Mouse (Mus musculus): ENCODE results near the gene Vps53. TPM values are rescaled to one million over a fixed set of nuclear protein-coding genes. Genes with fewer than 3 reads are reported as not detected.

Gene Vps53
- polyA plus RNA-seq, 1 experiment from 2014 or later: 48.3 TPM

DNA sequence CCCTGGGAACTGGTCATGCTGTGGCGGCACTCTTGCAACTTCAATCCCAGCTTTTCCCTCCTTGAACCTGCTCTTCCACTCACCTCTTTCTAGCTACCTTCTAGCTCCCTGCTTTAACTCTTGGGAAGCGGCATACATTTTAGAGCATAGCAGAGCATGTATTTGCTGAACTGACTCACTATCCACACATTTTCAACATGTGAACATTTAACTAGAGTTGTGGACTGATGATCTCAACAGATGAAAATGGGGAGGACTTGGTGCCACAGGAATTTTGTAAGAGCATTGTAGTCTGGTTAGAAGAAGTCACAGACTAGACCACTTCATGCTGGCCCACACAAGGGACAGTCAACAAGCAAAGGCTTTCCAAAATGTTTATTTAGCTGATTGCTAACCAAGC, 21.1 kb downstream of the Vps53 start:
- Histone ChIP-seq H3K27ac (no peak overlapping the region), H3K4me1 (replicated peaks) (no peaks in the 10 kb centered on the region), H3K36me3 (peaks cover 63% of the 10 kb centered on the region), H3K9me3 (no peaks in the 10 kb centered on the region), H3K4me3 (no peak overlapping the region), H3K27me3 (ENCODE audit: insufficient read depth, poor library complexity, severe bottlenecking) (no peaks in the 10 kb centered on the region)
- DNase-seq (ENCODE audit: low spot score): no peak
- 93% methylated on average over 2 of the region's 2 CpGs for WGBS

DNA sequence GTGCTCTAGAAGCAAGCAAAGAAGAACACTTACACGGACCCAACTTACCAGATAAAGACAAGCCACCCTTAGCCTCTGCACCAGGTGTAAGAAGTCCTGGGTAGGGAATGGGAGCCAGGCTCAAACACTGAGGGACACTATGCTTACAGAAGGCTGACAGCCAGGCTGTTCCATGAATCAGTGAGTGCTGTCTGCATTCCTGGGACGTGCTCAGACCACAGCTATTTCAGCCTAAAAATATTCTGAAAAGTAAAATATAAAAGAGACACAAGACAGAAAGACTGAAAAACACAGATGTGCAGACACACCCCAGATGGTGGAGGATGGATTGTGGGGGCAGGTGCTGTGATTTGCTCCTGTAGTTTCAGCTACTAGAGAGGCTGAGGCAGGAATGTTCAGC, 24.6 kb downstream of the Vps53 start:
- no peaks in the 10 kb centered on the region for H3K27me3 ChIP-seq (ENCODE audit: insufficient read depth, poor library complexity, severe bottlenecking)
- H3K4me3 ChIP-seq: no peak overlapping the region
- no peak for DNase-seq (ENCODE audit: low spot score)
- H3K36me3 ChIP-seq: peaks cover 35% of the 10 kb centered on the region
- H3K4me1 ChIP-seq (replicated peaks): no peaks in the 10 kb centered on the region
- WGBS: 93% methylated on average over 2 of the region's 2 CpGs
- no peaks in the 10 kb centered on the region for H3K9me3 ChIP-seq
- H3K27ac ChIP-seq: no peak overlapping the region

DNA sequence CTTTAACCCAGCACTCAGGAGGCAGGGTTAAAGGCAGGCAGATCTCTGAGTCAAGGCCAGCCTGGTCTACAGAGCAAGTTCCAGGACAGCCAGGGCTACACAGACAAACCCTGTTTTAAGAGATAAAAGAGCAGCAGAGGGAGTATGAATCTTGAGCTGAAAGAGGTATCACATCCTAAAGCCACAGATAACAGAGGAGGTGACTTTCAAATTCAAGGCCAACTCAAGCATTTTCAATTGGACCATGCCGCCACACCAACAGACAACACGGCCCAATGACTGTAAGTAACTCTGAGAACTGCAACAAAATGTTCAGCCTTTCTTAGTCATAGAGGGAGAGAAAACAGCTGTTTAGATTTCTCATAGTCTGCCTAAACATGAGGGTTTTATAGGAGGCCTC, 25.2 kb downstream of the Vps53 start:
- Histone ChIP-seq H3K27me3 (ENCODE audit: insufficient read depth, poor library complexity, severe bottlenecking) (no peaks in the 10 kb centered on the region), H3K4me3 (no peak overlapping the region), H3K4me1 (replicated peaks) (0 out of 2 replicates have a peak, but pooled peaks cover under 1% of the 10 kb centered on the region), H3K36me3 (peaks cover 29% of the 10 kb centered on the region), H3K9me3 (no peaks in the 10 kb centered on the region), H3K27ac (no peak overlapping the region)
- 95% methylated on average over 2 of the region's 2 CpGs for WGBS
- DNase-seq (ENCODE audit: low spot score): no peak

DNA sequence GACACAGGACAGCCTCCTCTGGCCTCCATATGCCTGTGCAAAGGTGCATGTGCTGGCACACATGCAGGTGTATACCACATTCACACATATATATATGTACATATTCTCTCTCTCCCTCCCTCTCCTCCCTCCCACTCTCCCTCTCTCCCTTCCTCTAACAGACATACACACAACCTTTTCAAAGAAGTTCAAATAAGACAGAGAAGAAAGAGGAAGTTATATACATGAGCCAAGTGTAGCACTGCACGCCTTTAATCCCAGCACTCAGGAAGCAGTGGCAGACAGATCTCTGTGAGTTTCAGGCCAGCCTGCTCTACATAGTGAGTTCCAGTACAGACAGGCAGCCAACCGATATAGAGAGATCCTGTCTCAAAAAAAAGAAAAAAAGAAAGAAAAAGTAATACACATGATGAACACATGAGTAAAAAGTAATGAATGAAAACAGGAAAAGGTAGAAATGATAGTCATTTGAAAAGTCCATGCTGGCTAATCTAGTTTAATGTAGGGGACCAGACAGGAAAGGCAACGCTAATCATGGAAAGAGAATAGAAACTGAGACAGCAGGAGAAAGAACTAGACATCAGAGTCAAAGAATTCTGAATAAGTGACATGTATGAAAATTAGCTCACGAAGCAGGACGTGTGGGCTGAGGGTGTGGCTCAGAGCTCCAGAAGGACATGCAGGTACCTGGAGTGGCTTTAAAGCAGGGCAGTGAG, 26.1 kb downstream of the Vps53 start:
- Histone ChIP-seq H3K36me3 (peaks cover 24% of the 10 kb centered on the region), H3K4me1 (replicated peaks) (peaks cover 9% of the 10 kb centered on the region; the same call in 1 of the 2 replicates), H3K27ac (no peak overlapping the region), H3K4me3 (no peak overlapping the region), H3K9me3 (no peaks in the 10 kb centered on the region), H3K27me3 (ENCODE audit: insufficient read depth, poor library complexity, severe bottlenecking) (no peaks in the 10 kb centered on the region)
- no peak for DNase-seq (ENCODE audit: low spot score)
- 91% methylated on average over 5 of the region's 5 CpGs for WGBS

DNA sequence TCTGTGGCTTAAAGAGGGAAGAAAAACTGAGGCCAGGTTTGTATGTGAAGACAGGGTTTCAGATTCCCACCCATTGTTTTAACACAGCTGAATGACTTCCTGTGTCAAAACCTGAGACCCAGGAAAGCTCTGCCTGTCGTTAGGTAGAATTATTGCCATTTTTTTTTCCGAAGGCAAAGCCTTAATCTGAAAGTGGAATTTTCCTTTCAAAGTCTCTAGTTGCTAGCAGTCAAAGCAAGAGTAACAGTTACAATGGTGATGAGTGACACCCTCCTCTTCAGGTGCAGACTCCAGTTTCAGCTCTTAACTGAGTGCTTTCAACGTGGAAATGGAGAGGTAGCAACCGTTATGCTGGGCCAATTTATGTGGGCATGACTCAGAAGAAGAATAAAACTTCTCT, 28.5 kb downstream of the Vps53 start:
- Histone ChIP-seq H3K9me3 (no peaks in the 10 kb centered on the region), H3K4me1 (replicated peaks) (peaks cover 13% of the 10 kb centered on the region), H3K27me3 (ENCODE audit: insufficient read depth, poor library complexity, severe bottlenecking) (no peaks in the 10 kb centered on the region), H3K36me3 (peaks cover 12% of the 10 kb centered on the region), H3K27ac (no peak overlapping the region), H3K4me3 (no peak overlapping the region)
- 76% methylated on average over 4 of the region's 4 CpGs for WGBS
- DNase-seq (ENCODE audit: low spot score): no peak

DNA sequence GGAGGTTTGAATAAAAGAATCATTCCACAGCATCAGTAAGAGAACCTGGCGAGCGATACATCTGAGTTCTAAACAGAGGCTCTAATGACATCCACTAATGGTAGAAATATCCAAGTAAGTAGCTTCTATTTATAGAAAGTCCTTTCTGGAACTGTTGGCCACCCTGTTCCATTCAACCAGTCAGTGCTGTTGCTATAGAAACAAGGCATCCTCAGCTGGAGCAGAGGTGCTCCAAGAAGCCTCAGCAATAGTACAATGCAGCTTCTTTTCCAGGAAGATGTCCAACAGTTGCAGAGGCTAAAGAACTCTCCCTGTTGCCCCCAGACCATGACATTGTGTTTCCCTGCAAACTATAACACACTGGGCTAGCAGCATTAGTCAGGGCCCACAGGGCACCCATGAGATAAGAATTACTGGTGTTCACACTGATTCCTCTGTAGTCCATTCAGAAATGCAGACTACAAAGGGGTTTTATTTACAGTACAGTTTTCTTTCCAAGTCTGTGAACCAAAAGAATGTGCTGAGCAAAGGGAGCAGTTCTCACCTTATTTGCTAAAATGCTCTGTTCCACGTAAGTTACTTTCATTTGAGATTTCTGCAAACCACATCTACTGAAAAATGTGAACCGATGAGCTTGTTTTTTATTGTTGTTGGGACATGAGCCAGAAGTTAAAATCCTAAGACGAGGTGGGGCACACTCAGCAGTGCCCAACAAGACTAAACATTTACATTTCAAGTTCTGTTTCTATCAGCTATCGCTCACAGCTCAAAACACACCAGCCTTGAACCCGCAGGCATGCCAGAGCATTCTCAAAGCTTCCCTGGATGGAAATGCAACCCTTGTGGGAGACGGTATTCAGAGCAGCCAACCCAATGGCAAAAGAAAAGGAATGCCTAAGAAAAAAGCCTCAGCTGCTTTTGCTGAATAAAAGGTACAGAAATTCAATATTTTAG, 31.1 kb downstream of the Vps53 start:
- no peak overlapping the region for H3K4me3 ChIP-seq
- WGBS: 85% methylated on average over 8 of the region's 8 CpGs

DNA sequence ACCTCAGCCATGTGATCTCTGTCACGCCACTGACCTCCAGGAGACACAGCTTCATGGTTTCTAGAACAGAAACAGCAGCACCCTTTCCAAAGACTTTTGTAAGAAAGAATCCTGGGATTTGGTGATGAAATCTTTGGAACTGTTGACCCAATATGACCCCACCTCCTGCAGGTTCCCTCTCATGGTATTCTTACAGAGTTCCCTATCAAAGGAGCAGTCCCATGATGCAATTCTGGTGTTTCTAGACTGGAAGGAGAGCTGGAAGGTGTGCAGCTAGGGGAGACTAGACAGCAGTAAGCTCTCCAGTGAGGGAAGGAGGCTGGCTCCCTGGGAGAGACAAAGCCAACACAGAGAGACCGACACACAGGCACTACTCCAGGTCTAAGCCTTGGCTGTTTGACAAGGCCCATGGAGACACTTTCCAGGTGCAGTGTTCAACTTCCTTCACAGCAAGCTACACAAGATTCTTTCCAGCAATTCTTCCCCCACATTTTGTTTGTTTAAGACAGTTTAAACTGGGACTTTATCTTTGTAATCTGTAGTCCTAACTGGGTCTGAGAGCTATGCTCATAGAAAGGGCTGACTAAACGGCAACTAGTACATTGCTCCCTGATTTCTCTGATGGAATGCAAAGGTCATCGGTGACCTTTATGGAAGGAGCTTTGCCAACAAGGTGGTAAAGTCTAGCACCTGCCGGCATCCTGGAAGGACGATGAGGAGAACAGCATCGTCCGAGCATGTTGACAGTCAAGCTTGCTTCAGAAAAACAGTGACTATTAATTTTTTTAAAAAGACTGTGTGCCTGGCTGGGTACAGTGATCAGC, 33.0 kb downstream of the Vps53 start:
- DNase-seq (ENCODE audit: low spot score): no peak
- H3K4me3 ChIP-seq: no peak overlapping the region
- no peaks in the 10 kb centered on the region for H3K27me3 ChIP-seq (ENCODE audit: insufficient read depth, poor library complexity, severe bottlenecking)
- peaks cover 13% of the 10 kb centered on the region for H3K4me1 ChIP-seq (replicated peaks)
- peaks cover 12% of the 10 kb centered on the region for H3K36me3 ChIP-seq
- no peak overlapping the region for H3K27ac ChIP-seq
- no peaks in the 10 kb centered on the region for H3K9me3 ChIP-seq
- WGBS: 92% methylated on average over 8 of the region's 8 CpGs

More for the DNA sequence above, 31.1 kb downstream of the Vps53 start:
- Histone ChIP-seq H3K9me3 (no peaks in the 10 kb centered on the region), H3K4me1 (replicated peaks) (peaks cover 13% of the 10 kb centered on the region), H3K27ac (no peak overlapping the region), H3K27me3 (ENCODE audit: insufficient read depth, poor library complexity, severe bottlenecking) (no peaks in the 10 kb centered on the region), H3K36me3 (peaks cover 8% of the 10 kb centered on the region)
- no peak for DNase-seq (ENCODE audit: low spot score)

DNA sequence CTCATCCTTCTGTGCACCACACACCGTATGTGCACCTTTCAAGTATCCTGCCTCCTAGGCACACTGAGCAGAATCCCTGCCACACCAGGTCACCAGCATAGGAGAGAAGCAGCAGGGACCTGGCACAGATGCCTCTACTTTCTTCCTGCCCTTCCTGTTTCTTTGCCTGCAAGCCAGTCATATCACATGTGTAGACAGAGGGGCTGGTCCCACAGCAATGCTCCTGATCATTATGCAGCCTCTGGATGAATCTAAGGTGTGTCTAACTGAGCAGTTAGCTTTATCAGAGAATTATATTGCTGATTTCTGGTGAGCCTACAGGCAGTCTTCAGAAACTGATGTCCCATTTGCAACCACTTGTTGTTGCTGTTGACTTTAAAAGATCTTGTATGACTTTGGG, 34.3 kb downstream of the Vps53 start:
- no peaks in the 10 kb centered on the region for H3K9me3 ChIP-seq
- H3K27ac ChIP-seq: no peak overlapping the region
- H3K36me3 ChIP-seq: peaks cover 16% of the 10 kb centered on the region
- no peaks in the 10 kb centered on the region for H3K27me3 ChIP-seq (ENCODE audit: insufficient read depth, poor library complexity, severe bottlenecking)
- WGBS: 93% methylated on average over 1 of the region's 1 CpGs
- H3K4me1 ChIP-seq (replicated peaks): peaks cover 13% of the 10 kb centered on the region
- no peak for DNase-seq (ENCODE audit: low spot score)
- H3K4me3 ChIP-seq: no peak overlapping the region

DNA sequence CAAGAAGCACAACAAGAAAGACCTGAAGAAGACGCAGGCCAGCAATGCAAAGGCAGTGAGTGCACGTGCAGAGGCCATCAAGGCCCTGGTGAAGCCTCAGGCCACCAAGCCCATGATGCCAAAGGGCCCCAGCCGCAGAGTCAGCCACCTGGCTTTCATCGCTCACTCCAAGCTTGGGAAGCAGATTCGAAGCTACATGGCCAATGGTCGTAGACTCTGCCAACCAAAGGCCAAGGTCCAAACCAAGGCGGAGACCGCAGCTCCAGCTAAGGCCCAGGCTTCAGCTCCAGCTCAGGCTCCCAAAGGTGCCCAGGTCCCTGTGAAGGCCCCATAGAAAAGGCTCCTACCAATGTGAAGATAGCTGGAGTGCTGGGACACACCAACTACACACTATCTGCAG, 35.1 kb downstream of the Vps53 start:
- H3K27ac ChIP-seq: no peak overlapping the region
- no peaks in the 10 kb centered on the region for H3K27me3 ChIP-seq (ENCODE audit: insufficient read depth, poor library complexity, severe bottlenecking)
- H3K9me3 ChIP-seq: no peaks in the 10 kb centered on the region
- H3K4me1 ChIP-seq (replicated peaks): peaks cover 13% of the 10 kb centered on the region
- H3K36me3 ChIP-seq: peaks cover 16% of the 10 kb centered on the region
- H3K4me3 ChIP-seq: no peak overlapping the region
- DNase-seq (ENCODE audit: low spot score): no peak
- 93% methylated on average over 8 of the region's 8 CpGs for WGBS

DNA sequence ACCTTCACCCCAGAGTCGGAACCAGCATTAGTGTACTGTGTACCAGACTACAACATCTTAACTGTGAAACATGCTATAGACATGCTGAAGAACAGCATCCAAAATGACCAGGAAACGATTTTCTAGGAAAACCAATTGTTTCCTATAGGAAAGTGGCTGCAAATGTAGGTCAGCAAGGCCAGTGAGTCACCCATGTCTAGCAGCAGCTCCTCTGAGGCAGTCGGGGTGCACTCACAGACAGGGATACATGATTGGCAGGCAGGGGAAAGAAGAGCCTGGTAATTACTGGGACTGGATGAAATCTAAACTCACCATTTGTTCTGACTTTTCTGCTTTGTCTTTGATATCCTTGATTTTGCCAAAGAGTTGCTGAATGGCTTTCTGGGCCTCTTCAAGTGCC, 41.5 kb downstream of the Vps53 start:
- H3K9me3 ChIP-seq: no peaks in the 10 kb centered on the region
- no peaks in the 10 kb centered on the region for H3K4me1 ChIP-seq (replicated peaks)
- DNase-seq (ENCODE audit: low spot score): no peak
- H3K27ac ChIP-seq: no peak overlapping the region
- peaks cover 52% of the 10 kb centered on the region for H3K36me3 ChIP-seq
- H3K27me3 ChIP-seq (ENCODE audit: insufficient read depth, poor library complexity, severe bottlenecking): no peaks in the 10 kb centered on the region
- WGBS: 89% methylated on average over 3 of the region's 3 CpGs
- H3K4me3 ChIP-seq: no peak overlapping the region

DNA sequence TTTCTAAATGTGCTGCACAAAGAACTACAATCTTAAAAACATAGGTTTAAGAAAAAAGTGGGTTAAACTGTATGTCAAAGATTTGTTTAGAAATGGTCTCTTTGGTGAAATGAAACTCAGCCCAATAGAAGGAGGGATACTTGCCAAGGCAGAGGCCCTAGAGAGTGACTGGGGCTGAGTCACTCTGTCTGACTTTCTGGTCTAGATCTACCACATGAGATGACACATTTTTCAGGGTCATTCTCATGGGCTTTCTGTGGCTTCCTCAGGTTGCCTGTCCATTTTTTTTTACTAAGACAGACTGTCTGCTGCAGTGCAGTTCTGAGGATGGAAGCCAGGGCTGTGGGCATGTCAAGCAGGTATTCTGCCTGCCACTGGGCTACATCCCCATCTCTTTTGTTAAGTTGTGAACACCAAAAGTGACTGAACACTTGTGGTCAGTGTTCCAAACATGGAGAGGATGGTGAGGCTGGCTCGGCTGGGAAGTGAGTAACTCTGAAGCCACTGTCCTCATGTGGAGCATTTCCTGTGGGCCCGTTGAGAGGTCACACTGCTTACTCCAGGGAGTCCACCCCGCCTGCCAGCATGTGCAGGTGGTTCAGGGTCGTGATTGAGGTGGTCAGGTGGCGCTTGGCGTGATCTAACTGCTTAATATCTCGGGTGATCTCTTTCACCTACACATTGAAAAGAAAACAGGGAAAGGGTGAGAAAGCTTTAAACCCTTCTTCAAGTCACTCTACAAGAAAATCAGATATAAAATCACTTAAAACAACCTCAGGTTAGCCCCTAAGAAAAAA, 43.6 kb downstream of the Vps53 start:
- WGBS: 85% methylated on average over 7 of the region's 7 CpGs
- no peak for DNase-seq (ENCODE audit: low spot score)
- Histone ChIP-seq H3K9me3 (no peaks in the 10 kb centered on the region), H3K27me3 (ENCODE audit: insufficient read depth, poor library complexity, severe bottlenecking) (no peaks in the 10 kb centered on the region), H3K36me3 (peaks cover 57% of the 10 kb centered on the region), H3K27ac (no peak overlapping the region), H3K4me3 (no peak overlapping the region), H3K4me1 (replicated peaks) (no peaks in the 10 kb centered on the region)

DNA sequence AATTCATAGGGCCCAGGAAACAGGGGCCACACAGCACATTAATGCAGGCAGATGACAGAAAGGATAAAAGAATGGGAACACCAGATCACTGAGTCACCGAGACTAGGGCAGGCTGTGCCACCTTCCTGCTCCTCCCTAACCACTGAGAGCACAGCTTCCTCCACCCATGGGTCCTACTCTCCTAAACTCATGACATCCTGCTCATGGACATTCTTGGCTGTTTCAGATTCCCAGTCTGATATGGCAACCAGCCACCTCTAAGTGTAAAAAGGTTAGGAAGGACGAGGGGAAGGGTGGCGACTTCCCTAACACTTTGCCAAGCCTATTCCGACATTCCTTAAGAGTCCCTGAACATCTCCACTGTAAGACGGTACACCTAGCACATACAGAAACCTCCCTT, 48.6 kb downstream of the Vps53 start:
- DNase-seq (ENCODE audit: low spot score): no peak
- no peaks in the 10 kb centered on the region for H3K4me1 ChIP-seq (replicated peaks)
- H3K27me3 ChIP-seq (ENCODE audit: insufficient read depth, poor library complexity, severe bottlenecking): no peaks in the 10 kb centered on the region
- 88% methylated on average over 5 of the region's 5 CpGs for WGBS
- H3K4me3 ChIP-seq: no peak overlapping the region
- no peaks in the 10 kb centered on the region for H3K9me3 ChIP-seq
- no peak overlapping the region for H3K27ac ChIP-seq
- H3K36me3 ChIP-seq: peaks cover 52% of the 10 kb centered on the region
